9 mouse cellular contexts compared by ENCODE assay signal in genomic region chr12:101025379-101025778, GRCm38 (mm10). TPM values are rescaled to one million over a fixed set of nuclear protein-coding genes. Genes with fewer than 3 reads are reported as not detected.
A peak's percentile ranks its signal among the peaks of the same experiment; 100 is the strongest.
DNase-seq lines count a peak whose midpoint lies in the region; ATAC-seq lines count a peak whose summit lies in the region.
"Had no signal": no experiment of that assay in that cellular context is flagged by ENCODE, and none has a peak within 500 bp of the region (broad histone marks: within the 10 kb centered on the region; RNA-seq: fewer than 3 reads in every experiment).

No protein-coding gene starts in this region.

- peaks cover 4% of the 10 kb centered on the region; the same call in 1 of the 2 replicates for H3K27me3 ChIP-seq in kidney, embryonic 16.5 days (ENCODE audit: insufficient read depth, low read length)
- peaks cover 10% of the 10 kb centered on the region for H3K27me3 ChIP-seq in embryonic facial prominence, embryonic 11.5 days (ENCODE audit: control insufficient read depth, insufficient read depth, low read length)
- peaks cover 51% of the 10 kb centered on the region for H3K27me3 ChIP-seq in limb, embryonic 10.5 days (ENCODE audit: low read depth, poor library complexity, severe bottlenecking)
- no peaks in the 10 kb centered on the region; the same call in 1 of the 2 replicates for H3K27me3 ChIP-seq in neural tube, embryonic 12.5 days (replicated peaks)

- 44% methylated on average over 7 of the region's 7 CpGs for WGBS in kidney, embryonic 16.5 days
- 59% methylated on average over 7 of the region's 7 CpGs for WGBS in embryonic facial prominence, embryonic 11.5 days
- WGBS in limb, embryonic 10.5 days = 60% methylated on average over 7 of the region's 7 CpGs
- 81% methylated on average over 7 of the region's 7 CpGs for WGBS in neural tube, embryonic 12.5 days

- no peak overlapping the region for H3K4me3 ChIP-seq in kidney, embryonic 16.5 days (ENCODE audit: low read length)
- no peak overlapping the region for H3K4me3 ChIP-seq in embryonic facial prominence, embryonic 11.5 days (ENCODE audit: low read depth, low read length)
- no peak overlapping the region for H3K4me3 ChIP-seq in limb, embryonic 10.5 days
- H3K4me3 ChIP-seq in neural tube, embryonic 12.5 days = no peak overlapping the region

- H3K27ac ChIP-seq in kidney, embryonic 16.5 days (ENCODE audit: low read length) = no peak overlapping the region
- 0 out of 2 replicates have a peak overlapping the region, but pooled peaks have one; percentile 4 for H3K27ac ChIP-seq in embryonic facial prominence, embryonic 11.5 days (replicated peaks; ENCODE audit: low read depth, low read length)
- H3K27ac ChIP-seq in limb, embryonic 10.5 days = no peak overlapping the region
- no peak overlapping the region for H3K27ac ChIP-seq in neural tube, embryonic 12.5 days
- H3K27ac ChIP-seq: kidney, postnatal 0 days had no signal

- H3K36me3 ChIP-seq in kidney, embryonic 16.5 days (ENCODE audit: insufficient read depth, low read length) = peaks cover 7% of the 10 kb centered on the region
- no peaks in the 10 kb centered on the region for H3K36me3 ChIP-seq in embryonic facial prominence, embryonic 11.5 days (replicated peaks; ENCODE audit: control insufficient read depth, insufficient read depth, low read depth, low read length)
- H3K36me3 ChIP-seq in limb, embryonic 10.5 days = peaks cover 17% of the 10 kb centered on the region
- peaks cover 18% of the 10 kb centered on the region for H3K36me3 ChIP-seq in neural tube, embryonic 12.5 days

- H3K9me3 ChIP-seq in kidney, embryonic 16.5 days (ENCODE audit: low read length) = no peaks in the 10 kb centered on the region
- H3K9me3 ChIP-seq in embryonic facial prominence, embryonic 11.5 days (replicated peaks; ENCODE audit: control insufficient read depth, low read length) = no peaks in the 10 kb centered on the region
- H3K9me3 ChIP-seq in limb, embryonic 10.5 days (replicated peaks) = no peaks in the 10 kb centered on the region
- no peaks in the 10 kb centered on the region for H3K9me3 ChIP-seq in neural tube, embryonic 12.5 days

- no peak for ATAC-seq in kidney, embryonic 16.5 days (ENCODE audit: low FRiP score, low TSS enrichment)
- ATAC-seq in embryonic facial prominence, embryonic 11.5 days (replicated peaks; ENCODE audit: insufficient number of reproducible peaks, low FRiP score, low TSS enrichment, low read depth) = no peak
- no peak for ATAC-seq in neural tube, embryonic 12.5 days (ENCODE audit: low FRiP score, low read depth)
- no peak for ATAC-seq in inflammation-experienced regulatory T-cells, adult 6 months

- H3K4me1 ChIP-seq in kidney, embryonic 16.5 days (ENCODE audit: insufficient read depth, low read length) = peaks cover 39% of the 10 kb centered on the region
- H3K4me1 ChIP-seq in embryonic facial prominence, embryonic 11.5 days (ENCODE audit: control insufficient read depth, insufficient read depth, low read length) = no peaks in the 10 kb centered on the region; the same call in 1 of the 2 replicates
- H3K4me1 ChIP-seq in limb, embryonic 10.5 days = peaks cover 50% of the 10 kb centered on the region
- peaks cover 35% of the 10 kb centered on the region for H3K4me1 ChIP-seq in neural tube, embryonic 12.5 days

- H3K9ac ChIP-seq in kidney, embryonic 16.5 days (replicated peaks; ENCODE audit: low read length) = no peak overlapping the region; the same call in 1 of the 2 replicates
- H3K9ac ChIP-seq in embryonic facial prominence, embryonic 11.5 days (replicated peaks; ENCODE audit: low read length) = no peak overlapping the region
- H3K9ac ChIP-seq in neural tube, embryonic 12.5 days = no peak overlapping the region

- H3K4me2 ChIP-seq in kidney, embryonic 16.5 days (replicated peaks; ENCODE audit: low read depth, low read length) = peak overlapping the region; percentile 17
- H3K4me2 ChIP-seq in embryonic facial prominence, embryonic 11.5 days (ENCODE audit: low read depth, low read length) = no peak overlapping the region
- H3K4me2 ChIP-seq in neural tube, embryonic 12.5 days (replicated peaks) = peak overlapping the region; percentile 77

- no peak for DNase-seq in kidney, postnatal 25 days
- peak; percentile 38 for DNase-seq in embryonic facial prominence, embryonic 11.5 days (ENCODE audit: low spot score)
- DNase-seq in limb, embryonic 10.5 days (ENCODE audit: low spot score) = peak; percentile 35
- DNase-seq in cerebellum, adult 18-20 months = no peak
- no peak for DNase-seq in left cerebral cortex, adult 11 months (ENCODE audit: low spot score)

RNA-seq across cellular contexts. Expression of gene Ccdc88c, which starts 3.5 kb away (rescaled TPM):
- 12.0 and 14.3 TPM in 2 replicates for polyA plus RNA-seq in kidney, embryonic 16.5 days (2015; fragmentation: Nextera tagmentation; extraction: Ambion mirVana)
- 4.8 and 5.2 TPM in 2 replicates for polyA plus RNA-seq in embryonic facial prominence, embryonic 11.5 days (2014; fragmentation: Nextera tagmentation; extraction: Ambion mirVana)
- polyA plus RNA-seq in limb, embryonic 10.5 days (2016; fragmentation: Nextera tagmentation; extraction: Ambion mirVana) = 4.9 and 5.1 TPM in 2 replicates
- polyA plus RNA-seq in neural tube, embryonic 12.5 days (2016; fragmentation: Nextera tagmentation; extraction: Ambion mirVana) = 14.7 and 16.0 TPM in 2 replicates
- 10 to 100 TPM; 65.8 to 96.2 (median 95.7) TPM for polyA plus RNA-seq in inflammation-experienced regulatory T-cells, adult 6 months (2017; shearing (Covaris generic))

RNA-seq across cellular contexts. Expression of gene Ppp4r3a, which starts 58.1 kb away (rescaled TPM):
- polyA plus RNA-seq in kidney, embryonic 16.5 days (2015; fragmentation: Nextera tagmentation; extraction: Ambion mirVana) = 31.7 and 36.0 TPM in 2 replicates
- polyA plus RNA-seq in embryonic facial prominence, embryonic 11.5 days (2014; fragmentation: Nextera tagmentation; extraction: Ambion mirVana) = 56.4 and 62.9 TPM in 2 replicates
- 59.1 and 63.1 TPM in 2 replicates for polyA plus RNA-seq in limb, embryonic 10.5 days (2016; fragmentation: Nextera tagmentation; extraction: Ambion mirVana)
- polyA plus RNA-seq in neural tube, embryonic 12.5 days (2016; fragmentation: Nextera tagmentation; extraction: Ambion mirVana) = 64.8 and 67.4 TPM in 2 replicates
- polyA plus RNA-seq in inflammation-experienced regulatory T-cells, adult 6 months (2017; shearing (Covaris generic)) = 10 to 100 TPM; 29.1 to 41.7 (median 32.4) TPM

Comparison
In these comparisons a context has a peak if more than half of its experiments do, and no peak if none do; other contexts are left out.
1. DNase-seq: peak in embryonic facial prominence, embryonic 11.5 days (single experiment) and limb, embryonic 10.5 days (single experiment); none in kidney, postnatal 25 days (0 of 2), cerebellum, adult 18-20 months (0 of 2) and left cerebral cortex, adult 11 months (single experiment).